ENCODE assay signal across 21 mouse cellular contexts in genomic region chr12:27597322-27597721, GRCm38 (mm10).
A peak's percentile ranks its signal among the peaks of the same experiment; 100 is the strongest.
DNase-seq lines count a peak whose midpoint lies in the region; ATAC-seq and TF ChIP-seq lines count a peak whose summit lies in the region.
"Had no signal": no experiment of that assay in that cellular context is flagged by ENCODE, and none has a peak within 500 bp of the region (broad histone marks: within the 10 kb centered on the region; RNA-seq: fewer than 3 reads in every experiment).

No protein-coding gene starts in this region.

- peaks cover 11% of the 10 kb centered on the region for H3K4me1 ChIP-seq in forebrain, embryonic 16.5 days (replicated peaks; ENCODE audit: control insufficient read depth, insufficient read depth, low read length)
- no peaks in the 10 kb centered on the region for H3K4me1 ChIP-seq in cerebellum, adult 2 months (ENCODE audit: control insufficient read depth, insufficient read depth, low read length)
- H3K4me1 ChIP-seq: liver, embryonic 15.5 days had no signal

- H3K9me3 ChIP-seq in forebrain, embryonic 16.5 days (ENCODE audit: control insufficient read depth, low read length) = no peaks in the 10 kb centered on the region
- H3K9me3 ChIP-seq: limb, embryonic 10.5 days; liver, embryonic 15.5 days; lung, embryonic 15.5 days had no signal

- no peak for DNase-seq in frontal cortex, postnatal 14 days (ENCODE audit: low spot score in 2 of 2)
- DNase-seq in right cerebral cortex, postnatal 4 days = peak; percentile 7
- no peak for DNase-seq in right cerebral cortex, postnatal 25 days
- no peak for DNase-seq in cerebellum, adult 2 months
- DNase-seq in urinary bladder, postnatal 4 days (ENCODE audit: low spot score in 2 of 2) = no peak
- no peak for DNase-seq in thymus, postnatal 10 days (ENCODE audit: low spot score in 2 of 2)
- DNase-seq: adrenal gland, postnatal 14 days; gastrocnemius, postnatal 14 days; heart, adult 11 months; kidney, adult 11 months; liver; lung, postnatal 36 days; thymus, adult 2 months had no signal

- TF ChIP-seq CTCF in cerebellum, adult 2 months (IDR thresholded peaks at IDR 0.05; ENCODE audit: borderline replicate concordance, insufficient read depth, low read depth, low read length) = no peak

- H3K27ac ChIP-seq in forebrain, embryonic 16.5 days (ENCODE audit: low read length) = peak overlapping the region; percentile 71
- H3K27ac ChIP-seq in cerebellum, adult 2 months (ENCODE audit: insufficient read depth, low read length) = no peak overlapping the region
- H3K27ac ChIP-seq: liver, embryonic 15.5 days; lung, embryonic 15.5 days; stomach, postnatal 0 days had no signal

- WGBS in forebrain, embryonic 16.5 days = 21% methylated on average over 3 of the region's 3 CpGs
- 45% methylated on average over 3 of the region's 3 CpGs for WGBS in cerebellum, adult 2 months

- no peaks in the 10 kb centered on the region for H3K27me3 ChIP-seq in forebrain, embryonic 16.5 days (replicated peaks; ENCODE audit: control insufficient read depth, insufficient read depth, low read length)
- H3K27me3 ChIP-seq in cerebellum, adult 2 months (ENCODE audit: control insufficient read depth, insufficient read depth, low read length) = no peaks in the 10 kb centered on the region
- H3K27me3 ChIP-seq: liver, embryonic 15.5 days; lung, embryonic 15.5 days had no signal

- peak; percentile 78; the same call in 1 of the 2 replicates for ATAC-seq in frontal cortex, adult (ENCODE audit: low TSS enrichment)
- ATAC-seq in forebrain, embryonic 16.5 days = no peak

- no peak overlapping the region for H3K4me3 ChIP-seq in forebrain, embryonic 16.5 days (replicated peaks; ENCODE audit: low read length)
- no peak overlapping the region for H3K4me3 ChIP-seq in cerebellum, adult 2 months (replicated peaks; ENCODE audit: insufficient read depth, low read depth, low read length)
- H3K4me3 ChIP-seq: limb, embryonic 10.5 days; liver, embryonic 15.5 days; lung, embryonic 15.5 days; myocyte had no signal

- no peak for TF ChIP-seq POLR2A in cerebellum, adult 2 months (IDR thresholded peaks at IDR 0.05; ENCODE audit: borderline replicate concordance, insufficient read depth, low read length)

- peak overlapping the region; percentile 27 for H3K9ac ChIP-seq in forebrain, embryonic 16.5 days (replicated peaks; ENCODE audit: low read depth, low read length)
- H3K9ac ChIP-seq: liver, embryonic 15.5 days; lung, embryonic 15.5 days had no signal

- H3K36me3 ChIP-seq in forebrain, embryonic 16.5 days (ENCODE audit: control insufficient read depth, insufficient read depth) = no peaks in the 10 kb centered on the region
- H3K36me3 ChIP-seq: limb, embryonic 10.5 days; liver, embryonic 15.5 days; lung, embryonic 15.5 days had no signal

- H3K4me2 ChIP-seq in forebrain, embryonic 16.5 days (ENCODE audit: low read length) = peak overlapping the region; percentile 26; the same call in 1 of the 2 replicates
- H3K4me2 ChIP-seq: heart, embryonic 11.5 days; liver, embryonic 15.5 days; lung, embryonic 15.5 days had no signal
